Mouse (Mus musculus): ENCODE measurements at regions not wholly inside any gene's neighbourhood (a gene's known extent, or its start where the extent isn't known, plus 50 kb on each side); places are given as distances from the start of the nearest gene placed in this dataset.

DNA sequence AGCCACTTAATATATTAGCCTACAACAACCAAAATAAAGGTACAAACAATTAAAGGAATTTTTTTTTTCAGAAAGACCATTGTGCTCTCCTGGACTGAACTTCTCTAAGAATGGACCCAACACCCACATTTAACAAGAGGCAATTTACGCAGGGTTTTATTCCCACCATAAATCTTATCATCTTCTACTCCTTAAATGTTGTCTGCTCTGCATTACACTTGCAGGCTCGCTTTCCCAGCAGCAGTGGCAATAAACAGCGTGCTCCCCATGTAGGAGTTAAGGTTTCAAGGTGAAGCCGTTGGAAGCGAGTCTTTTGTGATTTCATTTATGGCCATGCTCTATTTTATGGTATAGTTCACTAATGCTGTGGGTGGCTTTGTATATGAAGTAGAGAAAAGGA is 76.0 kb upstream of the Nhs start:
- intact Hi-C loops (cut with DNase I), result no loop called here

DNA sequence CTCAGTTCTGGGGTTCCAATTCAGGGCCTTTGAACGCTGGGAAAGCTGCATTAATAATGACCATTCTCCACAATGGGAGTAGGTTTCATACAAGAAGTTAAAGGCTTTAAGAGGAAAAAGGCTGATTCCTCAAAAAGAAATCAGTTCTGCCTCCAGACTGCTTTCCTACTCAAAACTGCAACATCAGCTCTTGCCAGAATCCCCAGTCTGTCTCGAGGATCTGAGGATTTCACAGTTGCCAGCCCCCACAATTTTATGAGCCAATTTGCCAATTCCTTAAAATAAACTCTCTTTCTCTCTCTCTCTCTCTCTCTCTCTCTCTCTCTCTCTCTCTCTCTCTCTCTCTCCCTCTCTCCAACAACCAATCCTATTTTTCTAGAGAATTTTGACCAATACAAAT is 51.3 kb upstream of the Nhs start:
- intact Hi-C loops (cut with DNase I), result no loop called here

Measured in adrenal gland (tissue).